Mouse (Mus musculus) T-helper 2 cell (primary cell): ENCODE results near the gene Tjap1.

ENCODE experiments used
- in situ Hi-C: fragments of 300-600 bp; cut with MboI, MseI; formaldehyde crosslinking; loops from one replicate; pipeline ENCODE4 v1.15.1; 2025; ENCODE audit warnings: high pct_unique_total_duplicates

Gene Tjap1

DNA sequence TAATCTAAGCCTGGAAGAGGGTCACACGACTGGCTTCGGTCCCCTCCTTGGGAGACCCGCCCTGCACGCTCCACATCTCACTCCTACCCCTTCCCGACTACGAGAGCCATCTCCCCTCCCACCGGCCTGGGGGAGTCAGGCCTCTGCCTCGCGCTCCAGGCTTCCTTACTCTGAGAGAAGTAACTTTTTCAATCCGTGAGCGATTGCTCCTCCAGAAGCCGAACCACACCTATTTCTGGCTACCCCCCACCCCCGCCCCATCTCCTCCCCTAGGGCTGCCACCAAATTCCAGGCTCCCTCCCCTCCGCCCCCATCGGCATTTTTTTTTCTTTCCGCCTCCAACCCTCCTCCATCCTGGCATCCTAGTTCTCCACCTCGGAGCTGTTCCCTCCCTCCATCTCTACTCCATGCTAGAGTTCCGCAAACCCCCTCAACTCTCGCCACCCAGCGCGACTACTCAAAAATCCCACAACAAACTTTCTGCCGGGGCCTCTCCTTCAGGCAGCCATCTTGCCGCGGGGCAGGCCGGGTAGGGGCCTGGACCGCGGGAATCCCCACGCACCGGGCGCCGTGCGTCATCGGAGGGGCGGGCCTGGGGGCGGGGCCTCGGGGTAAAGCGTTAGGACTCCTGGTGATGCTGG, at the start of gene Tjap1:
Gene Tjap1 (minus strand): TSS at position 544 of the 641 bp plus-strand sequence.
- in situ Hi-C loops, result no loop called here

DNA sequence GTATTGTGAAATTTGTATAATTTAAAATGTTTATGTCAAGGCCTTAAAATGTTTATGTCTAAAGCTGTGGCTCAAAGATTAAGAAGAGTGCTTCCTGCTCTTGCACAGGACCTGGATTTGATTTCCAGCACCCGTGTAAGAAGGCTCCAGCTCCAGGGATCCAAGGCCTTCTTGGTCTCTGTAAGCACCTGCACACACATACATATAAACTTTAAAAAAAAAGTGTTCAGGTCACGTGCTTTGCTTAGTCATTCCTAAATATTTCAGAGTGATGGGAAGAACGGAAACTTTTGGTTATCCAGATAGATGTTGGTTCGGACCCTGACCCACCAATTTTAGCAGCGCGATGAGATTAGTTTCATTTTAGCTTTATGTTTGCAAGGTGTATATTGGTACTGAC, 45.9 kb upstream of the Tjap1 start:
- in situ Hi-C loops, result no loop called here

DNA sequence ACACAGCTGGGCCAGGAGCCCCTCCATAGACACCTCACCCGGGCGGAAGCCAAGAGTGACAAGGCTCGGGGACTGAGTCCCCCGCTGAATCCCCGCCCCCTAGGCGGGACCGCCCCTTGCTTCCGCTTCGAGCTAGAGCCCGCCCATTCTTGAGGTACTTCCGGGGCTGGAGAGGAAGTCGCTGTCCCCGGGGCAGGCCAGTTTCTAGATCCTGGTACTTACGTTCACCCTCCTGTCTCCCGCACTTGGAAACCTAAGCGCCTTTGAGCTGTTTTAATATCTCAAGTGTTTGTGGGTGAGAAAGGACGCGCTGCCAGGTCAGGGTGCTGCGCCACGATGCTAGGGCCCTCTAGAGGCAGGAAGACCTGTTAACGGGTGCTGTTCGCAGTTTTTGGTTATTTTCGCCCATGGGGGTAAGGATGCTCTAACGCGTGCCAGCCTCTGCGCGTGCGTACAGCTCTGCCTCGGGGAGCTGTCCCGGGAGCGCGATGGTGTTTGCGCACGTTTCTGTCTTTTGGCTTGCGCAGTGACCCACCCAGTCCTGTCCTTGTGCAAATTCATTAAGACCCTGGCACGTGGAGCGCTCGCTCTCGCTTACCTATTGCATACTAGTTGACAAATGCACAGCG, 45.2 kb upstream of the Tjap1 start, which contains the start of gene Abcc10:
Gene Abcc10 (minus strand): TSS at position 447 of the 629 bp plus-strand sequence.
- in situ Hi-C loops, result no loop called here

DNA sequence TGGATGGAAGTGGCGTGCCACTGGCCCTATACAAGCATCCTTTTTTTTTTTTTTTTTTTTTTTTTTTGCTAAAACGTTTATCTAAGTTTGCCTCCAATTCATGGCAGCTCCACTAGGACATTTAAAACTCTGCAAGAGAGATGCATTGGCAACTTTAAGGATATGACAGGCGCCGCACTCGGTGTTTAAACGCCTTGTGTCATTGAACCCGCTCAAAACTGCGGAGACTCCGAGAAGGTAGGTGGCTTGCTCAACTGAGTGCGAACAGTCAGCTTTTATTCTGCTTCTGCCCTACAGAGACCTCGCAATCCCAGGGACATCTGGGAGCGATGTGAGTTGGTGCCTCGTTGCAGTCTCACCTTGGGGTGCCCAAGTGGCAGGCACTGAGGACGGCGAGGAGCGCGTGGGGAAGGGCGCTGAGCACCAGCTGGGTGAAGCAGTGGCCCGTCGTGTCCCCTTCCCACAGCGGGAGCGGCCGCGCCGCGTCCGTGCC, 44.6 kb upstream of the Tjap1 start:
- in situ Hi-C loops, result no loop called here

DNA sequence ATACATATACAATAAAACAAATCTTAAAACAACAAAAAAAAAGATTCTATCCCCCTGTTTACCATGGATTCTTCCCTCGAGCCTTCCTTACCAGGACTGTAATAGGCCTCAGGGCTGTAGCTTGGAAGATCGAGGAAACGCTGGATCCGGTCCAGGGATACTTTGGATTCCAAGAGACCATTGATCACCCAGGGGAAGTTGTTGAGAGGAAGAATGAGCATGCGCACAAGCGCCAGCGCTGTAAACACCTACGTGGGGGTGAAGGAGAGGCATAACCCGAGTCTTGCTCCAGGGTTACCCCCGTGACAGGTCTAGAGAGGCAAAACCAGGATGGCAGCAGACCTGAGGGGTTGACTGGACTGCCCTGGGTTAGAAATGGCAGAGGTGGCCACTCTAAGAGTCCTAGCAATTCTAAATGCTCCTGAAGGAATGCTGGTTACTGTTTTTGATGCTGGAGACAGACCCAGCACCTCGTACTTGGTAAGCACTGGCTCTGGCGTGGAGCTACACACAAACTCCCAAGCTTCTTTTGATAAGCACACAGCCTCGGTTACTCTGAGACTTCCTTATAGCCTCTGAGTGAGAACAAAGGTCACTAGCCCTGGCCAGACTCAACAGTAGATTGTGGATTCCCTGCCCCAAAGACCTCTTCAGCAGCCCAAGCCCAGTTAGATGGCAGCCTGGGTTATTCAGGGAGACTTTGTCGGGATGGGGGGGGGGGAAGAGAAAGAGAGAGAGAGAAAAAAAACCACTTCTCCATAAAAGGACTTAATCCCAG, 39.4 kb upstream of the Tjap1 start:
- in situ Hi-C loops, result no loop called here

DNA sequence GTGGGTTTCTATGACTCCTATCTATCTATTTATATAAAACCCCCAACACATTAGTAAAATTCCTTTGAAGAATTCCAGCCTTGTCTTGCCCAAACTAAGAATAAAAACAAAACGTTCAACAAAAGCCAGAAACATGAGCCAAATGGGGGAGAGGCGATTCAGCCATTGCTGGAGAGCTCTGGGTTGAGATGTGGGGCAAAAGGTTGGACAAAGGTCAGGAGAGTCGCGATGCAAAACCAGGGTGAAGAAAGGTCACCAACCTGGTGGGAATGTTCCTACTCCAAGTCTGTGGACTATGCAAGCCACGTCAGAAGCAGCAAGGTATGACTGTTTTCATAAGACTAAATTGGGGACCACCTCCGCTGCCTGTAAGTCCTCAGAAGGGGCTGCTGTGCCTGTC, 37.7 kb upstream of the Tjap1 start:
- in situ Hi-C loops, result no loop called here

DNA sequence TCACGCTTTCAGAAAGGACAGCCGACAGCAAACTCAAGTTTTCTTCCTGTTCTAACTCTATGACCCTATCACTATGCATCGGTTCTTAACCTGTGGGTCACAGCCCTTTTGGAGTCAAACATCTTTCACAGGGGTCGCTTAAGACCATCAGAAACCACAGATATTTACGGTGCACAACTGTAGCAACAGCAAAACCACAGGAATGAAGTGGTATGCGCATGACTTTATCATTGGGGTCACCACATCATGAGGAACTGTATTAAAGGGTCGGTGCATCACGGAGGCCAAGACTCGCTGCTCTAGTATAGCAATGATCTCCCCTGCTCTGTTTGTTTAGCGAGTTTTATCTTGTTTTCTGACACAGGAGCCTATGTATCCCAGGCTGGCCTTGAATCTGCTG, 33.0 kb upstream of the Tjap1 start:
- in situ Hi-C loops, result no loop called here

DNA sequence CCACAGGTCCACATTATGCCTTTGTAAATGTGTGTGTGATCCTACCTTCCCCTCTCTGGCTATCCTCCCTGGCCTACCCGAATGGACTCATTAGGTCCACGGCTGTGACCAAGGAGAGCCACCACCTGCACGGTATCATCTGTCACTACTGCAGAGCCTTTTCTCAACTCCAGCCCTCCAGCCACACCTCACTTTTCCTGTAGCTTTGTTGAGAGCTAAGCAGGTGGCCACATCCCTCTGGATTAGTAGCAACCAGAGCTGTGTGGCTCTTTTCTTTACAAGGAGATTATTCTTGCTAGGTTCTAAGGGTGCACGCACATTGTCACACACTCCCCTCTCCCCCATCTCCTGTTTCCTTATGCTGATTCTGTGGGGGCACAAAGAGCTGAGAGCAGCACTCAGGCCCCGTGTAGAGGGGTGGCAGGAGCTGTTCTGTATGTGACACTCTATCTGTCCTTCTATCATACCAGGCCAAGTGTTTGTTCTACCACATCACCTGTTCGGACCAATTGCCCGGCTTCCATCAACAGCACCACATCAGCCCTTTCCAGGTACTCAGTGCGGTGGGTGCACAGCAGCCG, 30.4 kb upstream of the Tjap1 start:
- in situ Hi-C loops, result no loop called here

DNA sequence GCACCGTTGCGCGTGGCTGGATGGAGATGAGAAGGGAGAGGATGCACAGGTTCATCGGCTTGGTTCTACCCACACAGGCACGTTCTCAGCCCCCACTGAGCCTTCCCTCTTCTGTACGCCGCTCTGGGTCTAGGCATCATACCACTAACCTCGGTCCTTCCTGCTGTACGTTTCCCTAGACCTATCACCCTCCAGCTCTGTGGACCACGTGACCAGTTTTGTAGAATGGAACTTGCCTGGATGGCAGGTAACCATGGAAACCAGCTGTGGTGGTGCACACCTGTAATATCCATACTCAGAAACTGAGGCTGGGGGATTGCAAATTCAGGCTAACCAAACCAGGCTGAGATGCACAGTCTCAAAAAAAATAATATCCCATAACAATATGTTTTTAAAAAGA, 27.7 kb upstream of the Tjap1 start:
- in situ Hi-C loops, result no loop called here

DNA sequence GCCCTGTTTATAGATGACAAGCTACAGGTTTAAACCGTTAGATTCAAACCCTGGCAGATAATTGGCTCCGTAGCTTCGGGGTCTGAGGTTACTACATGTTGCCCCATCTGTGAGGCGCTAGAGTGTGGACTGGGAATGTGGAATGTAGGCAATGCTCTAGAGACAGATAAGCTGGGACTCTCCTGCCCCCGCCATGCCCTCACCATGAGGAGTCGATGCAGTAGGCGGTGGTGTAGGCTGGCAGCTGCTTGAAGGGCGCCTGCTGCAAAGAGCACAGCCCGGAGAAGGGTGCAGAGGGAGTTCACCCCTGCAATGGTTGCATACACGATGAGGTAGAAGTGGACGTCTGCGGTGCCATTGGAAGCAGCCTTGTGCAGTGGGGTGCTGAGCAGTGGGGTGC, 27.0 kb upstream of the Tjap1 start:
- in situ Hi-C loops, result no loop called here

DNA sequence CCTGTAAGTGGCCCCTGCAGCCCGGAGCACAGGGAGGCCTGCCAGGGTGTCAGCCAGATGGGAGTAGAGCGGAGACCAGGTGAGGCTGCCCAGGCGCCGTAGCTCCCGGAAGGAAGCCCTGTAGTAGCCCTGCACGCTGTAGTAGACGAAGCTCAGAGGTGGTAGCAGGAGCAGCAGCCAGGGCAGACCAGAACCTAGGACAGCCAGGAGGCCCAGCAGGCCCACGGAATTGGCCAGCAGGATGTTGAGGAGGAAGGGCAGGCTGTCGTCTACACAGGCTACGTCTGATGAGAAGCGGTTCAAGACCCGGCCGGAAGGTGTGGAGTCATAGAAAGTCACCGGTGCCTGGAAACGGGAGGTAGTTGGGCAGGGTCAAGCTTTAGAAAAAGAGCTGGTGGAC, 24.1 kb upstream of the Tjap1 start:
- in situ Hi-C loops, result no loop called here

DNA sequence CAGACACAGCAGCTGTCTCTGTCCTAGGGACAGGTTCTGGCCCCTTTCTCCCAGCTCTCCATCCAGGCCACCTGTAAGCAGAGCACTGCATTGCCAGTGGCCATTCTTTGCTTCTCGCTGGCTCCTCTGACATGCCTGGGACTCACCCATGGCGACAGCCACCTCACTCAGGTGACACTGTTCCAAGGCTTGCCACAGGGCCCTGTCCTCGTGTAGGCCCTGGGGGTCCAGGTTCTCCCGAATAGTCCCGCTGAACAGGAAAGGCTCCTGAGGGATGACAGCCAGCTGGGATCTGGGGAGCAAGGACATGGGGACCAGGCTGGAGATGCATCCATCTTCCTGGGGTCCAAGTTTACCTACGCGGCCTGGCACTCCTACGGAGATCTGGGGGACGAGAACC, 21.4 kb upstream of the Tjap1 start:
- in situ Hi-C loops, result no loop called here

DNA sequence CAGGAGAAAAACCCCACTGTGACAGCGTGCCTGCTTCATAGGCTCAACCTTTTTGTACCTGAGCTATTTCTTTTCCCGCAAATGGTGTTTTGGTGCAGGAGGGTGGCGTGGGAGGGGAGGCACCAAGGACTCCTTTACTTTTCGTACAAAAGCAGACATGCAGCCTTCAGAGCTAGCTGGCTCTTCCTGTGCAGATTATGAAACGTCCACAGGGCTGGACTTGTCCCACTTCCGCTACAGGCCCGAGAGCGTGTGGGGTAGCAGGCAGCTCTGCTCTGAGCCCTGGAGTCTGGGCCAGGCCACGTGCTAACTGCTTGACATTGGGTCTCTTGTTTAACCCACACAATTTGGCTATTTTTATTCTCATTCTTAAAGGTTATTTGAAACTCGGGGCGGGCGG, 19.1 kb upstream of the Tjap1 start:
- in situ Hi-C loops, result no loop called here

DNA sequence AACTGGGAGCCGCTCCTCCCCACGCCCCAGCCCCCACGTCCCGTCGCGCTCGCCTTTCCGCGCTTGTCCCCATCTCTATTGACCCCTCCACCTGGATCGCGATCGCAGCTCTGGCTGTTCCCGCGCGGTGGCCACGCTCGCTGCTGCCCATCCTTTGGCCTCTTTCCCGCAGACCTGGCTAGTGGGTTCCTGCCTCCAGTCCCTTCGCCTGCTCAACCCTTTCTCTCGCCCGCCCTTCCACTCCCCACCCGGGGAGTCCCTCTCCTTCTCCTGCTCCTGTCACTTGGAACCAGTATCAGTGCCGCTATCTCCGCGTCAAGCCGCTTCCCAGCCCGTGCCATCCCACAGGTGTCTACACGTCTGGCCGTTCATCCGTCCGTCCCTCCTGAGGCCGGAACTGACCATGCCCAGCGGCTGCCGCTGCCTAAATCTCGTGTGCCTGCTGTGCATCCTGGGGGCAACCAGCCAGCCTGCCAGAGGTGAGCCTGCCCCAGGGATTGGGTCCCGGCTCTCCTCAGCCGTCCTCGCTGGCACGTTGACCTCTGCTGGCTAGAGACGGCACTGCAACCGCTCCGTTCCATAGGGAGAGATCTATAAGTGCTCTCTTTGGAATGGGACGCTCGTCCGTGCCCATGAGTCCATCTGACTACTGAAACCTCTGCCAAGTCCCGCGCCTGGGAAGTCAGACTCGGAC, 15.5 kb upstream of the Tjap1 start:
- in situ Hi-C loops, result no loop called here

DNA sequence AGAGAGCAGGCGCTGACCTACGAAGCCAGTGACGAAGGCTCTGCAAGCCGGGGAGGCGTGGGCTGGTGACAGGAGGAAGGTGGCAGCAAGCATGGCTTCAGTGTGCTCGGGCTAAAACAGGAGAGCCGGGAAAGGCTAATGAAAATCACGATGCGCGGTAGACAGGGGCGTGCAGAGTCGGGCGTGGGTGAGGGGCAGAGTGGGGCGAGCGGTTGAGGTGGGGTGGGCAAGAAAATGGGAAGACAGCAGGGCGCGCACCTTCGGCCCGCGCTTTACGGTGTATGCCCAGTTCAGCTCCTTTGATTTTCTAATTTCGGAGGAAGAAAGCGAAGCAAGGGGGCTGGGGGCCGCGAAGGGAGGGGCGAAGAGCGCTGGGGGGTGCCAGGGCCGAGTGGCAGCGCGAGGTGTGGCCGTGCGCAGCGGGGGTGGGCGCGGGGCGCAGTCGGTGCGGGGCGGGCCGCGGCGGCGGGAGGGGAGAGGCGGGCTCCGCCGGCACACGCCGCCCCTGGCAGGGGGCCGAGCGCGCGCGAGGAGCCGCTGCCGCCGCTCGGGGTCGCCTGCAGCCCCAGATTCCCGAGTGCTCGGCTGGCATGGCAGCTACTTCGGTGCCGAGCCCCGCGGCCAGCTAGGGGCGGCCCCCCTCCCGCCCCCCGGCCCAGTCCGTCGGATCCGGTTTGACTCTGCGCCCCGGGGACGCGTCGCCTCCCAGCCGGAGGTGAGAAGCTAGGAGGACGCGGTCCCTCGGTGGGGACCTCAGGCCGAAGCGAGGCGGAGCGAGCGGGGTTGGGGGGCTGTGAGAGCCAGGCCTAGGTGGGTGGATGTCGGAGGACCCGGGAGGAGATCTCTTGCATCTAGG, 14.8 kb upstream of the Tjap1 start, which contains the start of gene Dlk2:
Gene Dlk2 (plus strand): TSS at position 58 of the 856 bp plus-strand sequence.
- in situ Hi-C loops, result no loop called here

DNA sequence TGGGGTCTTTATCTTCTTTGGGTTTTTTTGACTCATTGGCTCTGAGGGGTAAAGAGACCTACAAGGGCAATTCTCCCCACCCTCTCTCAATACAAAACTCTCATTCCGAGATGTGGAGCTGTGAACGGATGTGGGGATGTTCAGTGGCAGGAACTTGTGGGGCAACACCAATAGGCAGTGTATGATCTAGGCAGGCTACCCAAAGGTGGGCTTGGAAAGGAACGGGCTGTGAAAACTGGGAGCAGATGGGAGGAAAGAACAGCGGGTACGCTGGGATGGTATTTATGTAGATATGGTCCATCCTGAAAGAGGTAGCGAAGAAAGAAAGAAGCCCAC, 14.2 kb upstream of the Tjap1 start:
- in situ Hi-C loops, result no loop called here

DNA sequence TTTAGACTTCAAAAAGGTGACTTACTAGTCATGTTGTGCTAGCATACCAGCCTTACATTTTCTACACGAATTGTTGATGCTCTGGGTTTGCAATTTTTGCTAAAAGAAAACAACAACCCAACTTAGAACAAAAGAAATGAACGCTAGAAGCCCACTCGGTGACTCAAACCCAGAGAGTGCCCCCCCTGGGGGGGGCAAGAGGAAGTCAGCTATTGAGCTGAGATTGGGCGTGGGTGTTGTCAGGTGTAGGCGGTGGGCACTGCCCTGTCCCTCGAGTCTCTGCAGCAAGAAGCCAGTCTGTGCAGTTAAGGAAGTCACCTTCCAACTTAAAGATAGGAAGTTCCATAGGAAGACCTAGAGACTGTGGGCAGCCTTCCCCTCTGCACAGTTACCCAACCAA, 13.8 kb upstream of the Tjap1 start:
- in situ Hi-C loops, result no loop called here

DNA sequence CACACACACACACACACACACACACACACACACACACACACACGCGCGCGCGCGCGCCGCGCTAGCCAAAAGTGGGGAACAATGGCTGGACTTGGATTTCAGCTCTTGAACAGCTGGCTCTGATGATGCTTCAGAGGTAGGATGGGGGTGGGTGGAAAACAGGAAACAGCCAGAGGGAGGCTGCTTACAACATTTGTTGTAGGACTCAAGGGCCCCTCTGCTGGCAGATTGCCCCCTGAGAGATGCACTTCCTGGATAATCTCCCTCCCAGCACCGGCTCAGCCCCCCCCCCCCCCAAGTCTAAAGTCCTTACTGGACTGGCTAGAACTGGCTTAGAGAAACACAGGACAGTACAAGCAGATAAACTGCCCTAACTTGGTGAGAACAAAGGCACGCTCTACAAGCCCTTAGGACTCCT, 4.9 kb upstream of the Tjap1 start:
- in situ Hi-C loops, result no loop called here

DNA sequence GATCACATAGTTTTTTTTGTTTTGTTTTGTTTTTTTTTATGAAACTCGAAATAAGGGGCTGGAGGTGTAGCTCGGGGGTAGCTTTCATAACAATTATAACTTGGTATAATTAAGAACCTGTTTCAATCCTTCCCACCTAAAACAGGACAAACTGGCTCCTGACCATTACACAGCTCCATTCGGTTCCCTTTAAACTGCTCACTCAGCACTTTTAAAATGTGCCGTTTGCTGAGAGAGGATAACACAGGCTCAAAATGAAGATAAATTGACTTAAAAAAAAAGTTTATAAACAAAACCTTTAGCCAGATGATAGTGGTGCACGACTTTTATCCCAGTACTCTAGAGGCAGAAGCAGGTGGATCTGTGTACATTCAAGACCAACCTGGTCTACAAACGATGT, 2.6 kb upstream of the Tjap1 start:
- in situ Hi-C loops, result no loop called here

DNA sequence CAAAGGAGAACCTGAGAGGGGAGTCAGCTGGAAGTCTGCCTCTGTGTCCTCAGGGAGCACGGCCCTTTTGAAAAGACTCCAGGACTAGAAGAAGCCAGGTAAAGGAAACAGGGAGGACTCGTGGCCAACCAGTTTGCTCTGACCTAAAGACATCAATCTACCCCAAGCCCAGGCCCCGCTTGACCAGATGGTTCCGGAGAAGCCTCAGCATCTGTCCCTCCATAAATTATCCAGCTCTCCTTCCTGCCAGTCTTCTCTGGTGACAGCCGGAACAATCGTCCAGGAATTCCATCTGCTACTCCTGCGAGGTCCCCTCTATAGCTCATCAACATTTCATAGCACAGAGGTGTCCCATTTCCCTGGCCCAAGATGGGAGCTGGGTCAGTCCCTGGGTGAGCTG, 1.8 kb upstream of the Tjap1 start:
- in situ Hi-C loops, result no loop called here

DNA sequence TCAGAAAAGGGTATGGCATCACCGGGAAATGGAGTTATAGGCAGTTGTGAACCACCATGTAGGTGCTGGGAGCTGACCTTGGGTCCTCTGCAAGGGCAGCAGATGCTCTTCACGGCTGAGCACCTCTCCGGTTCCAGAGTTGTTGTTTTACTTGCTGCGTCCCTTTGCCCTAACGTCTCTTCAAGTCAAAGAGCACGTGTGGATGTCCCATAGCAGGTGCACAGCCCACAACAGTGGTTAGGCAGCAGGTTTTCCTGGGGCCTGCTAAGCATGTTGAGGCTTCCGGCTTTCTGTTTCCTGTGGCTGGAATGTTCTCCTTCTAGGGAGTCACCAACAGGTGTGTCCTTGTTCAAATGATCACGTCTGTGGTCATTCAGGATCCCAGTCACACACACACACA, 1.1 kb upstream of the Tjap1 start:
- in situ Hi-C loops, result no loop called here
